Mouse (Mus musculus): ENCODE measurements around the gene Gpsm3. TPM values are rescaled to one million over a fixed set of nuclear protein-coding genes. Genes with fewer than 3 reads are reported as not detected.

Gpsm3 gene
- polyA plus RNA-seq, 1 experiment from 2014 or later, result 5.5 TPM

- Histone ChIP-seq H3K36me3 (peaks cover 10% of the 10 kb centered on the region; the same call in 1 of the 2 replicates), H3K4me1 (replicated peaks) (peaks cover 73% of the 10 kb centered on the region), H3K4me2 (peak overlapping the region; percentile 96), H3K9ac (peak overlapping the region; percentile 4; the same call in 1 of the 2 replicates), H3K9me3 (replicated peaks) (no peaks in the 10 kb centered on the region), H3K27ac (peak overlapping the region; percentile 98), H3K4me3 (peak overlapping the region; percentile 95), H3K27me3 (peaks cover 3% of the 10 kb centered on the region; the same call in 1 of the 2 replicates)
- WGBS, result 70% methylated on average over 15 of the region's 15 CpGs
- ATAC-seq (replicated peaks; ENCODE audit: insufficient number of reproducible peaks, insufficient read depth, low FRiP score, low read depth), result no peak
Observed at GRCm38 (mm10) chr17:34590154-34590987, 765 bp downstream of the Gpsm3 start.

GRCm38 (mm10) chr17:34591029-34591993, 1.7 kb downstream of the Gpsm3 start, which contains the start of gene Pbx2:
Gene Pbx2 (plus strand): TSS chr17:34591266.
- H3K4me2 ChIP-seq, result peak within 1 kb of the TSS; percentile 96
- WGBS, result 5% methylated on average over 21 of the region's 21 CpGs
- H3K36me3 ChIP-seq, result peaks cover 18% of the 10 kb centered on the region
- ATAC-seq (replicated peaks; ENCODE audit: insufficient number of reproducible peaks, insufficient read depth, low FRiP score, low read depth), result 0 out of 2 replicates have a peak, but pooled peaks have one; percentile 3
- H3K4me1 ChIP-seq (replicated peaks), result peaks cover 71% of the 10 kb centered on the region
- no peaks in the 10 kb centered on the region for H3K27me3 ChIP-seq
- H3K4me3 ChIP-seq, result peak within 1 kb of the TSS; percentile 95
- H3K9me3 ChIP-seq (replicated peaks), result no peaks in the 10 kb centered on the region
- H3K9ac ChIP-seq, result peak within 1 kb of the TSS; percentile 98
- H3K27ac ChIP-seq, result peak within 1 kb of the TSS; percentile 98

- Histone ChIP-seq H3K9ac (peak overlapping the region; percentile 98), H3K27ac (peak overlapping the region; percentile 98), H3K4me1 (replicated peaks) (peaks cover 69% of the 10 kb centered on the region), H3K9me3 (replicated peaks) (no peaks in the 10 kb centered on the region), H3K4me2 (peak overlapping the region; percentile 96), H3K36me3 (peaks cover 18% of the 10 kb centered on the region), H3K4me3 (peak overlapping the region; percentile 95), H3K27me3 (no peaks in the 10 kb centered on the region)
- 0% methylated on average over 31 of the region's 35 CpGs for WGBS
- ATAC-seq (replicated peaks; ENCODE audit: insufficient number of reproducible peaks, insufficient read depth, low FRiP score, low read depth), result peak; percentile 43
Observed at GRCm38 (mm10) chr17:34591994-34592375, 2.4 kb downstream of the Gpsm3 start.

- peak overlapping the region; percentile 95 for H3K4me3 ChIP-seq
- H3K4me2 ChIP-seq, result peak overlapping the region; percentile 96
- WGBS, result 2% methylated on average over 28 of the region's 32 CpGs
- peak overlapping the region; percentile 98 for H3K27ac ChIP-seq
- H3K27me3 ChIP-seq, result no peaks in the 10 kb centered on the region
- H3K4me1 ChIP-seq (replicated peaks), result peaks cover 75% of the 10 kb centered on the region
- no peaks in the 10 kb centered on the region for H3K9me3 ChIP-seq (replicated peaks)
- peak; percentile 2; the same call in 1 of the 2 replicates for ATAC-seq (replicated peaks; ENCODE audit: insufficient number of reproducible peaks, insufficient read depth, low FRiP score, low read depth)
- peak overlapping the region; percentile 98 for H3K9ac ChIP-seq
- H3K36me3 ChIP-seq, result peaks cover 18% of the 10 kb centered on the region
Observed at GRCm38 (mm10) chr17:34592581-34593549, 3.3 kb downstream of the Gpsm3 start.

- Histone ChIP-seq H3K27me3 (no peaks in the 10 kb centered on the region), H3K4me3 (peak overlapping the region; percentile 95), H3K9ac (peak overlapping the region; percentile 98), H3K36me3 (peaks cover 18% of the 10 kb centered on the region), H3K4me2 (peak overlapping the region; percentile 96), H3K27ac (peak overlapping the region; percentile 98), H3K9me3 (replicated peaks) (no peaks in the 10 kb centered on the region), H3K4me1 (replicated peaks) (peaks cover 72% of the 10 kb centered on the region)
- no peak for ATAC-seq (replicated peaks; ENCODE audit: insufficient number of reproducible peaks, insufficient read depth, low FRiP score, low read depth)
- 53% methylated on average over 34 of the region's 34 CpGs for WGBS
Observed at GRCm38 (mm10) chr17:34593752-34594525, 4.3 kb downstream of the Gpsm3 start.

- Histone ChIP-seq H3K9ac (no peak overlapping the region), H3K4me2 (no peak overlapping the region), H3K27ac (no peak overlapping the region), H3K4me3 (no peak overlapping the region), H3K27me3 (no peaks in the 10 kb centered on the region), H3K4me1 (replicated peaks) (peaks cover 55% of the 10 kb centered on the region), H3K9me3 (replicated peaks) (no peaks in the 10 kb centered on the region), H3K36me3 (peaks cover 28% of the 10 kb centered on the region)
- WGBS, result 67% methylated on average over 8 of the region's 8 CpGs
- ATAC-seq (replicated peaks; ENCODE audit: insufficient number of reproducible peaks, insufficient read depth, low FRiP score, low read depth), result no peak
Observed at GRCm38 (mm10) chr17:34596098-34596497, 6.5 kb downstream of the Gpsm3 start.

GRCm38 (mm10) chr17:34597566-34598095, 8.0 kb downstream of the Gpsm3 start, which contains the start of gene Ager:
Gene Ager (plus strand): TSS chr17:34597862.
- Histone ChIP-seq H3K9me3 (replicated peaks) (no peaks in the 10 kb centered on the region), H3K4me3 (no peak within 1 kb of the TSS), H3K9ac (no peak within 1 kb of the TSS; the same call in 1 of the 2 replicates), H3K4me2 (peak within 1 kb of the TSS; percentile 30; the same call in 1 of the 2 replicates), H3K36me3 (peaks cover 36% of the 10 kb centered on the region), H3K27ac (peak within 1 kb of the TSS; percentile 51; the same call in 1 of the 2 replicates), H3K27me3 (no peaks in the 10 kb centered on the region), H3K4me1 (replicated peaks) (peaks cover 57% of the 10 kb centered on the region)
- ATAC-seq (replicated peaks; ENCODE audit: insufficient number of reproducible peaks, insufficient read depth, low FRiP score, low read depth), result no peak
- 22% methylated on average over 6 of the region's 6 CpGs for WGBS

GRCm38 (mm10) chr17:34599891-34600290, 10.3 kb downstream of the Gpsm3 start:
- Histone ChIP-seq H3K27ac (no peak overlapping the region), H3K4me3 (no peak overlapping the region), H3K4me1 (replicated peaks) (peaks cover 48% of the 10 kb centered on the region), H3K9ac (no peak overlapping the region), H3K27me3 (no peaks in the 10 kb centered on the region), H3K9me3 (replicated peaks) (no peaks in the 10 kb centered on the region), H3K36me3 (peaks cover 30% of the 10 kb centered on the region), H3K4me2 (no peak overlapping the region)
- no peak for ATAC-seq (replicated peaks; ENCODE audit: insufficient number of reproducible peaks, insufficient read depth, low FRiP score, low read depth)
- WGBS, result 79% methylated on average over 9 of the region's 9 CpGs

- H3K4me3 ChIP-seq, result 0 out of 2 replicates have a peak overlapping the region, but pooled peaks have one; percentile 66
- no peaks in the 10 kb centered on the region for H3K27me3 ChIP-seq
- peak overlapping the region; percentile 81; the same call in 1 of the 2 replicates for H3K4me2 ChIP-seq
- peaks cover 17% of the 10 kb centered on the region for H3K36me3 ChIP-seq
- H3K4me1 ChIP-seq (replicated peaks), result peaks cover 48% of the 10 kb centered on the region
- no peak for ATAC-seq (replicated peaks; ENCODE audit: insufficient number of reproducible peaks, insufficient read depth, low FRiP score, low read depth)
- 0 out of 2 replicates have a peak overlapping the region, but pooled peaks have one; percentile 84 for H3K9ac ChIP-seq
- 85% methylated on average over 12 of the region's 12 CpGs for WGBS
- no peaks in the 10 kb centered on the region for H3K9me3 ChIP-seq (replicated peaks)
- no peak overlapping the region for H3K27ac ChIP-seq
Observed at GRCm38 (mm10) chr17:34601796-34602195, 12.2 kb downstream of the Gpsm3 start.

All from heart, embryonic 15.5 days (tissue).